Mouse (Mus musculus) T-helper 17 cell (primary cell): Measurements from ENCODE around the gene Cckar.

ENCODE experiments used
- in situ Hi-C, 2 experiments: fragments of 300-600 bp; cut with MboI, MseI; formaldehyde crosslinking; loops; 1 replicate in 1 of 2; 2 replicates in 1 of 2; pipeline ENCODE4 v1.15.1; 2025; ENCODE audit warnings: high pct_unique_total_duplicates in 2 of 2

The Cckar gene

GRCm38 (mm10) chr5:53676671-53677070 lies 30.8 kb downstream of the Cckar start:
- in situ Hi-C loops: loop anchor here in 1 of 2 experiments (25.0 kb wide), 1 partner anchor 436 kb away; no protein-coding TSS in a partner anchor

GRCm38 (mm10) chr5:53673493-53674150 lies 33.9 kb downstream of the Cckar start:
- in situ Hi-C loops: loop anchor here (5.0 kb wide), 2 partner anchors 346 to 351 kb away; no protein-coding TSS in a partner anchor

GRCm38 (mm10) chr5:53672352-53672751 lies 35.2 kb downstream of the Cckar start:
- in situ Hi-C loops: loop anchor here (5.0 kb wide), 2 partner anchors 345 to 350 kb away; no protein-coding TSS in a partner anchor

- in situ Hi-C loops: loop anchor here (5.0 kb wide), 2 partner anchors 344 to 349 kb away; no protein-coding TSS in a partner anchor
Measured at GRCm38 (mm10) chr5:53671507-53671906, 36.0 kb downstream of the Cckar start.

- in situ Hi-C loops: loop anchor here (5.0 kb wide), 2 partner anchors 343 to 348 kb away; no protein-coding TSS in a partner anchor
Measured at GRCm38 (mm10) chr5:53670321-53670938, 37.1 kb downstream of the Cckar start.

- in situ Hi-C loops: no loop called here
Measured at GRCm38 (mm10) chr5:53668021-53668420, 39.5 kb downstream of the Cckar start.

GRCm38 (mm10) chr5:53663665-53664064 lies 43.8 kb downstream of the Cckar start:
- in situ Hi-C loops: no loop called here

- in situ Hi-C loops: no loop called here
Measured at GRCm38 (mm10) chr5:53662413-53662812, 45.1 kb downstream of the Cckar start.

GRCm38 (mm10) chr5:53661508-53661907 lies 46.0 kb downstream of the Cckar start:
- in situ Hi-C loops: no loop called here

GRCm38 (mm10) chr5:53657925-53658324 lies 49.6 kb downstream of the Cckar start:
- in situ Hi-C loops: no loop called here

- in situ Hi-C loops: no loop called here
Measured at GRCm38 (mm10) chr5:53656596-53656995, 50.9 kb downstream of the Cckar start.
